Mouse (Mus musculus): ENCODE results near the gene Tmem11.

GRCm38 (mm10) chr11:60863196-60863595, 15.9 kb downstream of the Tmem11 start:
- TF ChIP-seq CTCF (IDR thresholded peaks at IDR 0.05; ENCODE audit: low read depth) (no peak), EP300 (optimal IDR thresholded peaks at IDR 0.05) (no peak)
